Mouse (Mus musculus) cerebellum, adult 2 months (tissue): ENCODE data around the gene 4930432M17Rik.

Experiments used
- CTCF ChIP-seq: fragments of 200-500 bp; IDR thresholded peaks from 2 replicates; pipeline ENCODE4 v1.5.1; 2011; ENCODE audit warnings: low read depth, mild to moderate bottlenecking, control low read depth, low read length, moderate library complexity, borderline replicate concordance; ENCODE audit not compliant: insufficient read depth
- POLR2A ChIP-seq: fragments of 200-500 bp; IDR thresholded peaks from 2 replicates; pipeline ENCODE4 v1.6.1; 2011; ENCODE audit warnings: low read length, control low read depth, borderline replicate concordance; ENCODE audit not compliant: insufficient read depth

- no peak for TF ChIP-seq CTCF
- TF ChIP-seq POLR2A = no peak
Observed at GRCm38 (mm10) chr3:121693001-121693730, 22.6 kb downstream of the 4930432M17Rik start.
